Mouse (Mus musculus): Measurements from ENCODE around the gene Tent4a. TPM values are rescaled to one million over a fixed set of nuclear protein-coding genes. Genes with fewer than 3 reads are reported as not detected.

Tent4a gene
- polyA plus RNA-seq, 1 experiment from 2014 or later: 2.0 TPM

- WGBS (ENCODE audit: insufficient replicate concordance): 75% methylated on average over 6 of the region's 6 CpGs
- H3K4me3 ChIP-seq (replicated peaks): no peak overlapping the region
- H3K27me3 ChIP-seq: no peaks in the 10 kb centered on the region
- no peak overlapping the region for H3K4me2 ChIP-seq
- ATAC-seq (ENCODE audit: insufficient read depth): no peak
- no peaks in the 10 kb centered on the region for H3K9me3 ChIP-seq (replicated peaks)
- no peak overlapping the region for H3K9ac ChIP-seq
- H3K27ac ChIP-seq (replicated peaks): no peak overlapping the region
- peaks cover 12% of the 10 kb centered on the region for H3K36me3 ChIP-seq (replicated peaks)
- H3K4me1 ChIP-seq (replicated peaks): peaks cover 46% of the 10 kb centered on the region
These were observed 15.3 kb downstream of the Tent4a start for GRCm38 (mm10) chr13:69519137-69519536.

- 80% methylated on average over 6 of the region's 6 CpGs for WGBS (ENCODE audit: insufficient replicate concordance)
- Histone ChIP-seq H3K27ac (replicated peaks) (no peak overlapping the region), H3K27me3 (no peaks in the 10 kb centered on the region), H3K9ac (no peak overlapping the region), H3K4me2 (no peak overlapping the region), H3K4me1 (replicated peaks) (peaks cover 29% of the 10 kb centered on the region), H3K9me3 (replicated peaks) (no peaks in the 10 kb centered on the region), H3K4me3 (replicated peaks) (no peak overlapping the region), H3K36me3 (replicated peaks) (peaks cover 22% of the 10 kb centered on the region)
- ATAC-seq (ENCODE audit: insufficient read depth): no peak
These were observed 17.0 kb downstream of the Tent4a start for GRCm38 (mm10) chr13:69517445-69517844.

GRCm38 (mm10) chr13:69515091-69515490 lies 19.3 kb downstream of the Tent4a start:
- WGBS (ENCODE audit: insufficient replicate concordance): 87% methylated on average over 3 of the region's 3 CpGs

GRCm38 (mm10) chr13:69509391-69510244 lies 24.8 kb downstream of the Tent4a start:
- Histone ChIP-seq H3K27me3 (no peaks in the 10 kb centered on the region), H3K4me2 (no peak overlapping the region), H3K4me1 (replicated peaks) (peaks cover 19% of the 10 kb centered on the region), H3K9me3 (replicated peaks) (no peaks in the 10 kb centered on the region), H3K9ac (no peak overlapping the region), H3K27ac (replicated peaks) (no peak overlapping the region), H3K36me3 (replicated peaks) (peaks cover 79% of the 10 kb centered on the region), H3K4me3 (replicated peaks) (no peak overlapping the region)
- ATAC-seq (ENCODE audit: insufficient read depth): no peak
- WGBS (ENCODE audit: insufficient replicate concordance): 53% methylated on average over 9 of the region's 9 CpGs

More at GRCm38 (mm10) chr13:69515091-69515490, 19.3 kb downstream of the Tent4a start:
- ATAC-seq (ENCODE audit: insufficient read depth): no peak
- H3K27ac ChIP-seq (replicated peaks): no peak overlapping the region
- peaks cover 8% of the 10 kb centered on the region; the same call in 1 of the 2 replicates for H3K4me1 ChIP-seq (replicated peaks)
- H3K4me3 ChIP-seq (replicated peaks): no peak overlapping the region
- H3K27me3 ChIP-seq: no peaks in the 10 kb centered on the region
- H3K9ac ChIP-seq: no peak overlapping the region
- peaks cover 40% of the 10 kb centered on the region for H3K36me3 ChIP-seq (replicated peaks)
- H3K4me2 ChIP-seq: no peak overlapping the region
- no peaks in the 10 kb centered on the region for H3K9me3 ChIP-seq (replicated peaks)

- Histone ChIP-seq H3K27me3 (no peaks in the 10 kb centered on the region), H3K4me1 (replicated peaks) (peaks cover 33% of the 10 kb centered on the region), H3K4me2 (no peak overlapping the region), H3K36me3 (replicated peaks) (peaks cover 90% of the 10 kb centered on the region), H3K4me3 (replicated peaks) (no peak overlapping the region), H3K9ac (no peak overlapping the region), H3K27ac (replicated peaks) (no peak overlapping the region), H3K9me3 (replicated peaks) (no peaks in the 10 kb centered on the region)
- no peak for ATAC-seq (ENCODE audit: insufficient read depth)
- 84% methylated on average over 3 of the region's 3 CpGs for WGBS (ENCODE audit: insufficient replicate concordance)
These were observed 26.8 kb downstream of the Tent4a start for GRCm38 (mm10) chr13:69507666-69508065.

GRCm38 (mm10) chr13:69506341-69507086 lies 27.9 kb downstream of the Tent4a start:
- H3K4me1 ChIP-seq (replicated peaks): peaks cover 44% of the 10 kb centered on the region
- peak overlapping the region; percentile 66; the same call in 1 of the 2 replicates for H3K27ac ChIP-seq (replicated peaks)
- no peak overlapping the region for H3K9ac ChIP-seq
- peaks cover 91% of the 10 kb centered on the region for H3K36me3 ChIP-seq (replicated peaks)
- H3K4me2 ChIP-seq: 0 out of 2 replicates have a peak overlapping the region, but pooled peaks have one; percentile 25
- H3K4me3 ChIP-seq (replicated peaks): no peak overlapping the region
- WGBS (ENCODE audit: insufficient replicate concordance): 31% methylated on average over 12 of the region's 12 CpGs
- peak; percentile 85 for ATAC-seq (ENCODE audit: insufficient read depth)
- H3K9me3 ChIP-seq (replicated peaks): no peaks in the 10 kb centered on the region
- no peaks in the 10 kb centered on the region for H3K27me3 ChIP-seq

GRCm38 (mm10) chr13:69502863-69503262 lies 31.6 kb downstream of the Tent4a start:
- peak overlapping the region; percentile 41; the same call in 1 of the 2 replicates for H3K27ac ChIP-seq (replicated peaks)
- no peak overlapping the region for H3K4me2 ChIP-seq
- H3K9ac ChIP-seq: no peak overlapping the region
- 47% methylated on average over 5 of the region's 5 CpGs for WGBS (ENCODE audit: insufficient replicate concordance)
- no peaks in the 10 kb centered on the region for H3K27me3 ChIP-seq
- ATAC-seq (ENCODE audit: insufficient read depth): no peak
- H3K36me3 ChIP-seq (replicated peaks): peaks cover 98% of the 10 kb centered on the region
- H3K9me3 ChIP-seq (replicated peaks): no peaks in the 10 kb centered on the region
- no peak overlapping the region for H3K4me3 ChIP-seq (replicated peaks)
- H3K4me1 ChIP-seq (replicated peaks): peaks cover 45% of the 10 kb centered on the region

- Histone ChIP-seq H3K36me3 (replicated peaks) (peaks cover 98% of the 10 kb centered on the region), H3K4me2 (peak overlapping the region; percentile 23; the same call in 1 of the 2 replicates), H3K4me1 (replicated peaks) (peaks cover 45% of the 10 kb centered on the region)
These were observed 32.2 kb downstream of the Tent4a start for GRCm38 (mm10) chr13:69502157-69502750.

GRCm38 (mm10) chr13:69498276-69498675 lies 36.1 kb downstream of the Tent4a start:
- Histone ChIP-seq H3K4me2 (no peak overlapping the region), H3K4me3 (replicated peaks) (no peak overlapping the region), H3K27me3 (no peaks in the 10 kb centered on the region), H3K9ac (no peak overlapping the region), H3K4me1 (replicated peaks) (peaks cover 17% of the 10 kb centered on the region), H3K36me3 (replicated peaks) (peaks cover 74% of the 10 kb centered on the region), H3K9me3 (replicated peaks) (no peaks in the 10 kb centered on the region), H3K27ac (replicated peaks) (no peak overlapping the region)
- 79% methylated on average over 5 of the region's 5 CpGs for whole genome bisulfite sequencing (ENCODE audit: insufficient replicate concordance)
- no peak for ATAC-seq (ENCODE audit: insufficient read depth)

More at GRCm38 (mm10) chr13:69502157-69502750, 32.2 kb downstream of the Tent4a start:
- no peaks in the 10 kb centered on the region for H3K9me3 ChIP-seq (replicated peaks)
- no peak overlapping the region for H3K4me3 ChIP-seq (replicated peaks)
- ATAC-seq (ENCODE audit: insufficient read depth): peak; percentile 53
- H3K27me3 ChIP-seq: no peaks in the 10 kb centered on the region
- no peak overlapping the region for H3K9ac ChIP-seq
- H3K27ac ChIP-seq (replicated peaks): 0 out of 2 replicates have a peak overlapping the region, but pooled peaks have one; percentile 41
- 58% methylated on average over 14 of the region's 14 CpGs for WGBS (ENCODE audit: insufficient replicate concordance)

- WGBS (ENCODE audit: insufficient replicate concordance): 20% methylated on average over 7 of the region's 7 CpGs
- 0 out of 2 replicates have a peak, but pooled peaks have one; percentile 10 for ATAC-seq (ENCODE audit: insufficient read depth)
These were observed 41.4 kb downstream of the Tent4a start for GRCm38 (mm10) chr13:69492876-69493463.

More at GRCm38 (mm10) chr13:69492876-69493463, 41.4 kb downstream of the Tent4a start:
- Histone ChIP-seq H3K4me2 (no peak overlapping the region), H3K4me1 (replicated peaks) (no peaks in the 10 kb centered on the region), H3K9ac (no peak overlapping the region), H3K9me3 (replicated peaks) (no peaks in the 10 kb centered on the region), H3K36me3 (replicated peaks) (peaks cover 21% of the 10 kb centered on the region), H3K27ac (replicated peaks) (no peak overlapping the region), H3K4me3 (replicated peaks) (no peak overlapping the region), H3K27me3 (peaks cover 23% of the 10 kb centered on the region)
